Mouse (Mus musculus): ENCODE measurements around the gene Smarcc2. TPM values are rescaled to one million over a fixed set of nuclear protein-coding genes. Genes with fewer than 3 reads are reported as not detected.

Smarcc2 gene
- 167 and 177 TPM in 2 replicates for polyA plus RNA-seq (2015; fragmentation: Nextera tagmentation; extraction: Ambion mirVana)

GRCm38 (mm10) chr10:128458719-128459408 lies at the start of gene Smarcc2:
Gene Smarcc2 (plus strand): TSS chr10:128459248.
- under 1% methylated on average over 68 of the region's 86 CpGs for WGBS
- peaks cover 19% of the 10 kb centered on the region for H3K4me1 ChIP-seq (replicated peaks)
- H3K27ac ChIP-seq (replicated peaks), result peak within 1 kb of the TSS; percentile 98
- peak; percentile 80 for ATAC-seq (ENCODE audit: low FRiP score, low read depth)
- H3K27me3 ChIP-seq, result no peaks in the 10 kb centered on the region
- H3K9ac ChIP-seq, result peak within 1 kb of the TSS; percentile 98
- peaks cover 22% of the 10 kb centered on the region for H3K36me3 ChIP-seq
- H3K4me2 ChIP-seq, result peak within 1 kb of the TSS; percentile 89
- H3K9me3 ChIP-seq, result no peaks in the 10 kb centered on the region
- peak within 1 kb of the TSS; percentile 76 for H3K4me3 ChIP-seq

- Histone ChIP-seq H3K36me3 (peaks cover 14% of the 10 kb centered on the region), H3K4me1 (replicated peaks) (peaks cover 50% of the 10 kb centered on the region), H3K27ac (replicated peaks) (peak overlapping the region; percentile 92), H3K9ac (peak overlapping the region; percentile 73), H3K27me3 (no peaks in the 10 kb centered on the region), H3K4me3 (peak overlapping the region; percentile 92), H3K4me2 (peak overlapping the region; percentile 95), H3K9me3 (no peaks in the 10 kb centered on the region)
- ATAC-seq (ENCODE audit: low FRiP score, low read depth), result peak; percentile 91
- 7% methylated on average over 36 of the region's 36 CpGs for WGBS
Measured at GRCm38 (mm10) chr10:128409692-128410559, 49.1 kb upstream of the Smarcc2 start.

- H3K9ac ChIP-seq, result no peak overlapping the region; the same call in 1 of the 2 replicates
- peak overlapping the region; percentile 93 for H3K27ac ChIP-seq (replicated peaks)
- ATAC-seq (ENCODE audit: low FRiP score, low read depth), result no peak
- peak overlapping the region; percentile 95 for H3K4me2 ChIP-seq
- no peaks in the 10 kb centered on the region for H3K9me3 ChIP-seq
- H3K4me3 ChIP-seq, result peak overlapping the region; percentile 92
- peaks cover 18% of the 10 kb centered on the region for H3K36me3 ChIP-seq
- H3K27me3 ChIP-seq, result no peaks in the 10 kb centered on the region
- WGBS, result 21% methylated on average over 4 of the region's 4 CpGs
- peaks cover 51% of the 10 kb centered on the region for H3K4me1 ChIP-seq (replicated peaks)
Measured at GRCm38 (mm10) chr10:128410560-128410845, 48.5 kb upstream of the Smarcc2 start.

GRCm38 (mm10) chr10:128411211-128412054 lies 47.6 kb upstream of the Smarcc2 start, which contains the start of the genes Nabp2 and Rnf41:
Gene Nabp2 (minus strand): TSS chr10:128411492.
Gene Rnf41 (plus strand): TSS chr10:128411657.
- H3K36me3 ChIP-seq, result peaks cover 20% of the 10 kb centered on the region
- no peaks in the 10 kb centered on the region for H3K27me3 ChIP-seq
- peak within 1 kb of the TSS; percentile 89 for H3K9ac ChIP-seq
- 0% methylated on average over 50 of the region's 50 CpGs for WGBS
- H3K9me3 ChIP-seq, result no peaks in the 10 kb centered on the region
- H3K4me1 ChIP-seq (replicated peaks), result peaks cover 51% of the 10 kb centered on the region
- peak within 1 kb of the TSS; percentile 93 for H3K27ac ChIP-seq (replicated peaks)
- H3K4me2 ChIP-seq, result peak within 1 kb of the TSS; percentile 95
- peak; percentile 89 for ATAC-seq (ENCODE audit: low FRiP score, low read depth)
- peak within 1 kb of the TSS; percentile 92 for H3K4me3 ChIP-seq

- no peak for ATAC-seq (ENCODE audit: low FRiP score, low read depth)
- Histone ChIP-seq H3K27ac (replicated peaks) (peak overlapping the region; percentile 93), H3K4me3 (peak overlapping the region; percentile 92), H3K9me3 (no peaks in the 10 kb centered on the region), H3K4me1 (replicated peaks) (peaks cover 51% of the 10 kb centered on the region), H3K4me2 (peak overlapping the region; percentile 95), H3K9ac (peak overlapping the region; percentile 89), H3K27me3 (no peaks in the 10 kb centered on the region), H3K36me3 (peaks cover 24% of the 10 kb centered on the region)
- WGBS, result 1% methylated on average over 14 of the region's 14 CpGs
Measured at GRCm38 (mm10) chr10:128412055-128412381, 47.0 kb upstream of the Smarcc2 start.

- Histone ChIP-seq H3K9me3 (no peaks in the 10 kb centered on the region), H3K4me3 (peak overlapping the region; percentile 92), H3K4me1 (replicated peaks) (peaks cover 51% of the 10 kb centered on the region), H3K4me2 (peak overlapping the region; percentile 95), H3K27me3 (no peaks in the 10 kb centered on the region), H3K36me3 (peaks cover 29% of the 10 kb centered on the region), H3K9ac (peak overlapping the region; percentile 89), H3K27ac (replicated peaks) (peak overlapping the region; percentile 93)
- no peak for ATAC-seq (ENCODE audit: low FRiP score, low read depth)
- 46% methylated on average over 1 of the region's 1 CpGs for WGBS
Measured at GRCm38 (mm10) chr10:128412558-128412957, 46.5 kb upstream of the Smarcc2 start.

- Histone ChIP-seq H3K36me3 (peaks cover 30% of the 10 kb centered on the region), H3K4me1 (replicated peaks) (peaks cover 46% of the 10 kb centered on the region), H3K9ac (peak overlapping the region; percentile 89; the same call in 1 of the 2 replicates), H3K4me2 (peak overlapping the region; percentile 95), H3K27ac (replicated peaks) (no peak overlapping the region), H3K4me3 (peak overlapping the region; percentile 92), H3K9me3 (no peaks in the 10 kb centered on the region), H3K27me3 (no peaks in the 10 kb centered on the region)
- no peak for ATAC-seq (ENCODE audit: low FRiP score, low read depth)
- 67% methylated on average over 1 of the region's 1 CpGs for WGBS
Measured at GRCm38 (mm10) chr10:128413076-128413475, 46.0 kb upstream of the Smarcc2 start.

GRCm38 (mm10) chr10:128414848-128415247 lies 44.2 kb upstream of the Smarcc2 start:
- Histone ChIP-seq H3K27ac (replicated peaks) (no peak overlapping the region), H3K4me3 (no peak overlapping the region), H3K4me2 (no peak overlapping the region), H3K27me3 (no peaks in the 10 kb centered on the region), H3K9me3 (no peaks in the 10 kb centered on the region), H3K4me1 (replicated peaks) (peaks cover 38% of the 10 kb centered on the region), H3K9ac (no peak overlapping the region), H3K36me3 (peaks cover 43% of the 10 kb centered on the region)
- ATAC-seq (ENCODE audit: low FRiP score, low read depth), result no peak
- WGBS, result 95% methylated on average over 5 of the region's 5 CpGs

- Histone ChIP-seq H3K4me1 (replicated peaks) (no peaks in the 10 kb centered on the region), H3K27ac (replicated peaks) (no peak overlapping the region), H3K36me3 (peaks cover 59% of the 10 kb centered on the region), H3K9ac (no peak overlapping the region), H3K4me3 (no peak overlapping the region), H3K9me3 (no peaks in the 10 kb centered on the region), H3K4me2 (no peak overlapping the region), H3K27me3 (no peaks in the 10 kb centered on the region)
- 85% methylated on average over 5 of the region's 5 CpGs for WGBS
- no peak for ATAC-seq (ENCODE audit: low FRiP score, low read depth)
Measured at GRCm38 (mm10) chr10:128422426-128422825, 36.6 kb upstream of the Smarcc2 start.

GRCm38 (mm10) chr10:128424604-128425003 lies 34.4 kb upstream of the Smarcc2 start:
- WGBS, result 70% methylated on average over 7 of the region's 7 CpGs
- Histone ChIP-seq H3K36me3 (peaks cover 54% of the 10 kb centered on the region), H3K27ac (replicated peaks) (no peak overlapping the region), H3K27me3 (no peaks in the 10 kb centered on the region), H3K4me2 (no peak overlapping the region), H3K9ac (no peak overlapping the region), H3K4me3 (no peak overlapping the region), H3K9me3 (no peaks in the 10 kb centered on the region), H3K4me1 (replicated peaks) (no peaks in the 10 kb centered on the region)
- no peak for ATAC-seq (ENCODE audit: low FRiP score, low read depth)

GRCm38 (mm10) chr10:128425260-128425659 lies 33.8 kb upstream of the Smarcc2 start:
- H3K4me3 ChIP-seq, result no peak overlapping the region
- no peak overlapping the region for H3K4me2 ChIP-seq
- no peaks in the 10 kb centered on the region for H3K4me1 ChIP-seq (replicated peaks)
- no peaks in the 10 kb centered on the region for H3K27me3 ChIP-seq
- no peak overlapping the region for H3K9ac ChIP-seq
- peaks cover 54% of the 10 kb centered on the region for H3K36me3 ChIP-seq
- H3K27ac ChIP-seq (replicated peaks), result no peak overlapping the region
- no peaks in the 10 kb centered on the region for H3K9me3 ChIP-seq
- ATAC-seq (ENCODE audit: low FRiP score, low read depth), result no peak
- 95% methylated on average over 3 of the region's 3 CpGs for WGBS

All from hindbrain, embryonic 15.5 days (tissue).